Mouse (Mus musculus) lung, adult 2 months (tissue): ENCODE measurements around the gene Gm11020.

Experiments
- CTCF ChIP-seq: fragments of 200-500 bp; IDR thresholded peaks from 2 replicates; pipeline ENCODE4 v1.5.1; 2011; ENCODE audit warnings: mild to moderate bottlenecking, low read length, control low read depth; ENCODE audit not compliant: insufficient read depth
- POLR2A ChIP-seq: fragments of 200-500 bp; IDR thresholded peaks from 2 replicates; pipeline ENCODE4 v1.6.1; 2011; ENCODE audit warnings: low read depth, mild to moderate bottlenecking, control low read depth, low read length, borderline replicate concordance; ENCODE audit errors: extremely low read depth

DNA sequence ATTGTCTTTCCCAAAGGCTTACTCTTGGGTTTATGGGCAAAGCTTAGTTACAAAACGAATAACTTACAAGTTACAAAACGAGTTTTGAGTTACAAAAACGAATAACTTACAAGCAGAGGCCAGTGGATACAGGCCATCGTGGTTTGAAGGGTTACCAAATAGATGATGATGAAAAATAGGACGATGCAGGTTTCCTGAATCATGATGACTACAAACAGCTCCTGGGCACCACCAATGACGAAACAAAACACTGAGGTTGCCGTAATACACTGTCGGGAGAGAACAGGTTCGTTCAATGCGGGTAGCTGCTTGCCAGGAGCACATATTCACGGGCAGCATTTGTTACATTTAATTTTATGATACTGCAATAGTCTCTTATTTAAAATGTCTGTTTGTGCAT, 16.4 kb upstream of the Gm11020 start:
- no peak for TF ChIP-seq CTCF
- no peak for TF ChIP-seq POLR2A
